ENCODE assay signal across 23 mouse cellular contexts in genomic region chr12:103109301-103109700, GRCm38 (mm10).
DNase-seq lines count a peak whose midpoint lies in the region; TF ChIP-seq lines count a peak whose summit lies in the region.
"Had no signal": no experiment of that assay in that cellular context is flagged by ENCODE, and none has a peak within 500 bp of the region (broad histone marks: within the 10 kb centered on the region; RNA-seq: fewer than 3 reads in every experiment).

No protein-coding gene starts in this region.

- peak; percentile 62 for DNase-seq in adrenal gland, adult 2 months
- DNase-seq in adrenal gland, adult 18-20 months (ENCODE audit: low spot score in 2 of 2): no peak
- no peak for DNase-seq in layer of hippocampus, adult 2 months (ENCODE audit: low spot score in 2 of 2)
- no peak for DNase-seq in layer of hippocampus, adult 8-10 months (ENCODE audit: low spot score in 2 of 2)
- DNase-seq in adrenal gland, postnatal 10 days: peak; percentile 29
- DNase-seq in adrenal gland, postnatal 36 days: peak; percentile 50 to 59
- DNase-seq in frontal cortex, postnatal 25 days (ENCODE audit: low spot score in 2 of 2): no peak
- DNase-seq: B cell, adult 2 months; cerebellum, adult 18-20 months; cerebellum, adult 9-11 months; cerebellum, postnatal 25 days; forebrain, postnatal 0 days; gastrocnemius, postnatal 25 days; heart, adult 2 months; heart, postnatal 14 days; heart, postnatal 4 days; kidney, adult 18-20 months had no signal

- H3K27ac ChIP-seq in layer of hippocampus, adult 2 months: peak overlapping the region; percentile 14; the same call in 1 of the 2 replicates
- H3K27ac ChIP-seq: embryonic facial prominence, embryonic 12.5 days; embryonic facial prominence, embryonic 15.5 days; heart, adult 2 months; heart, embryonic 15.5 days; hindbrain, embryonic 14.5 days; hindbrain, postnatal 0 days had no signal

- no peak overlapping the region for H3K4me3 ChIP-seq in layer of hippocampus, adult 2 months
- H3K4me3 ChIP-seq: embryonic facial prominence, embryonic 12.5 days; embryonic facial prominence, embryonic 15.5 days; heart, adult 2 months; heart, embryonic 12.5 days; heart, embryonic 15.5 days had no signal

- no peak for TF ChIP-seq CTCF in layer of hippocampus, adult 2 months (conservative IDR thresholded peaks at IDR 0.05)

Comparison
In these comparisons a context has a peak if more than half of its experiments do, and no peak if none do; other contexts are left out.
1. DNase-seq: peak in adrenal gland, adult 2 months (single experiment), adrenal gland, postnatal 10 days (single experiment) and adrenal gland, postnatal 36 days (2 of 2); none in adrenal gland, adult 18-20 months (0 of 2), layer of hippocampus, adult 2 months (0 of 2), layer of hippocampus, adult 8-10 months (0 of 2) and frontal cortex, postnatal 25 days (0 of 2).